Mouse (Mus musculus): ENCODE results near the gene Gstp2.
A peak's percentile ranks its signal among the peaks of the same experiment; 100 is the strongest.

DNA sequence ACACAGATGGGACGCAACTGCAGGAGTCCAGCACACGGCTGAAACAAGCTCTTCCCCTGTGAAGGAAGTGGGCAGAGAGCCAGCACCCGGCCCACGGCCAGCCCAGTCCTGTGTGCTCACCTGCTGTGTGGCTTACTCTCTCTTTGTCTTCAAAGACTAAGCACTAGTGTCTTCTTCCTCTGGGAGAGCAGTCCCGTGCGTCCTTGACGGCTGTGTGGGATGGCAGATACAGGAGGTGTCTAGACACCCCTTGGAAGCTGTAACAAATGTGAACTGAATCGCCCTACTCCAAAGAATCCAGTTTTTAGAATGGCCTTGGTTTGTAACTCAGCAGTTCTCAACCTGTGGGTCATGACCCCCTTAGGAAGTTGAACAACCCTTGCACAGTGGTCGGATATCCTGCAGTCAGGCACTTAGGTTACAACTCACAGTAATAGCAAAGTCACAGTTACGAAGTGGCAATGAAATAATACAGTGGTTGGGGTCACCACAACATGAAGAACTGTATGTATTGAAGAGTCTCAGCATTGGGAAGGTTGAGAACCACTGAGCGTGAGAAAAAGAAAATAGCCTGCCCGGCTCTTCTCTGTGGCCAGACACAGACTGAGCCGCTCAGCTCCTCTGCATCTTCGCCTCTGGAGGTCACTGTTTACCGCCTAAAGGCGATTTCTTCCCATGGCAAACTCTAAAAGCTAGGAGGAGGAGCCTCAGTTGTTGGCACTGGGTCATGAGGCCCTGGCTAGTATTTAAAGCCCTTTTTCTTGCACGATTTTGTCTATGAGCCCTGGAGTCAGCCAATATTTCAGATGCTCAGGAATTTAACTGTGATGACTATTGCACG, 26.9 kb downstream of the Gstp2 start:
- TF ChIP-seq POLR2A (IDR thresholded peaks at IDR 0.05; ENCODE audit: borderline replicate concordance, insufficient read depth, low read length) (no peak), CTCF (IDR thresholded peaks at IDR 0.05; ENCODE audit: borderline replicate concordance, insufficient read depth, low read depth, low read length) (peak; percentile 86)

Data from cerebellum, adult 2 months (tissue).